Mouse (Mus musculus): ENCODE results near the gene Atp2a1.

DNA sequence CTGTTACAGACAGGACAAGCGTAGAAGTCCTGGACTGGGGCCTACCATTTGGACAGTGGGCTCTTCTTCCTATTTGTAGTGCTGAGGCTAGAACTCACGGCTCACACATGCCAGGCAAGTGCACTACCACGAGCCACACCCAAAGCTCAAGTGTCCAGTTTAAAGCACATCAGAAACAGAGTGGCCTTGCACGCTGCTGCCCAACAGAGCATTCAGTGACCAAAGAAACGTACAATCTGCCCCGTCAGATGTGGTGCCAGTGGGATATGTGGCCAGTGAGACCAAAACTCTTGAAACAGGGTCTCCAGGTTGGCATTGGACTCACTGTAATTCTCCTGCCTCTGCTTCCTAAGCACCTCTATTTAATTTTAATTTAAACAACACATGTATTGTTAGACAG, 12.3 kb downstream of the Atp2a1 start:
- TF ChIP-seq CTCF (conservative IDR thresholded peaks at IDR 0.05; ENCODE audit: insufficient read depth, insufficient read length, low read depth, low read length) (no peak), POLR2A (IDR thresholded peaks at IDR 0.05; ENCODE audit: low read depth, low read length) (no peak)

All from kidney, adult 2 months (tissue).